Mouse (Mus musculus) adrenal gland, adult 8-10 months (tissue): ENCODE measurements around the gene Gpr152. TPM values are rescaled to one million over a fixed set of nuclear protein-coding genes. Genes with fewer than 3 reads are reported as not detected.
"Not testable (repeated sequence)": the region's sequence is repeated elsewhere in the genome, so short reads cannot be mapped to it uniquely, and the experiment has no call there.

Experiments
- DNase-seq: peaks from one replicate; pipeline ENCODE4 v3.0.0; 2022
- total RNA-seq, 4 experiments: library from RNA; stranded (reverse); gene quantifications; 2 replicates each; pipeline ENCODE4 v1.2.4; 2022

Gpr152 gene
- total RNA-seq, 4 experiments from 2014 or later = 0.06 to 0.08 TPM; not detected in 2

GRCm38 (mm10) chr19:4112063-4112960 is 27.3 kb upstream of the Gpr152 start:
- DNase-seq = no peak

GRCm38 (mm10) chr19:4113186-4113805 is 26.3 kb upstream of the Gpr152 start:
- DNase-seq = peak; percentile 97

GRCm38 (mm10) chr19:4113806-4114230 is 25.8 kb upstream of the Gpr152 start:
- DNase-seq = peak; percentile 59

GRCm38 (mm10) chr19:4114551-4114950 is 25.0 kb upstream of the Gpr152 start:
- DNase-seq = no peak

- no peak for DNase-seq
Observed at GRCm38 (mm10) chr19:4115144-4115543, 24.4 kb upstream of the Gpr152 start.

- DNase-seq = no peak
Observed at GRCm38 (mm10) chr19:4115816-4116215, 23.8 kb upstream of the Gpr152 start.

- no peak for DNase-seq
Observed at GRCm38 (mm10) chr19:4117006-4117405, 22.6 kb upstream of the Gpr152 start.

GRCm38 (mm10) chr19:4118350-4118749 is 21.2 kb upstream of the Gpr152 start:
- no peak for DNase-seq

- DNase-seq = no peak
Observed at GRCm38 (mm10) chr19:4119716-4120487, 19.7 kb upstream of the Gpr152 start.

GRCm38 (mm10) chr19:4120496-4120895 is 19.1 kb upstream of the Gpr152 start:
- no peak for DNase-seq

- DNase-seq = peak; percentile 98
Observed at GRCm38 (mm10) chr19:4121097-4121805, 18.3 kb upstream of the Gpr152 start.

GRCm38 (mm10) chr19:4121896-4122295 is 17.7 kb upstream of the Gpr152 start:
- DNase-seq = not testable (repeated sequence)

- no peak for DNase-seq
Observed at GRCm38 (mm10) chr19:4122411-4123370, 16.9 kb upstream of the Gpr152 start.

- DNase-seq = no peak
Observed at GRCm38 (mm10) chr19:4124432-4124831, 15.2 kb upstream of the Gpr152 start.

- not testable (repeated sequence) for DNase-seq
Observed at GRCm38 (mm10) chr19:4125268-4125667, 14.3 kb upstream of the Gpr152 start.

- DNase-seq = peak; percentile 98
Observed at GRCm38 (mm10) chr19:4125741-4126696, 13.6 kb upstream of the Gpr152 start, which contains the start of gene Aip. TSS of gene Aip (minus strand) at chr19:4125858.

- DNase-seq = no peak
Observed at GRCm38 (mm10) chr19:4126759-4127495, 12.7 kb upstream of the Gpr152 start.

GRCm38 (mm10) chr19:4129462-4129861 is 10.1 kb upstream of the Gpr152 start:
- DNase-seq = no peak

- DNase-seq = no peak
Observed at GRCm38 (mm10) chr19:4130106-4130505, 9.5 kb upstream of the Gpr152 start.
